Comparison of ENCODE assay signal across 8 mouse cellular contexts in genomic region chr17:65862579-65862978, GRCm38 (mm10). TPM values are rescaled to one million over a fixed set of nuclear protein-coding genes. Genes with fewer than 3 reads are reported as not detected.
DNase-seq lines count a peak whose midpoint lies in the region; ATAC-seq and TF ChIP-seq lines count a peak whose summit lies in the region.

No protein-coding gene starts in this region.

- H3K9ac ChIP-seq in kidney, embryonic 14.5 days (ENCODE audit: low read depth, low read length): no peak overlapping the region
- H3K9ac ChIP-seq in ES-E14 (ENCODE audit: insufficient read depth, low read depth, low read length, poor library complexity, severe bottlenecking): no peak overlapping the region
- no peak overlapping the region for H3K9ac ChIP-seq in hindbrain, postnatal 0 days (replicated peaks; ENCODE audit: low read length)

- peak; percentile 72 for DNase-seq in CD4-positive, CD25-positive, alpha-beta regulatory T cell, adult 2 months (ENCODE audit: low read depth, low spot score)
- DNase-seq in kidney, adult 18-20 months: peak; percentile 34
- DNase-seq in ES-E14 (ENCODE audit: low read depth, low spot score): no peak
- peak; percentile 72 for DNase-seq in hindbrain, postnatal 0 days (ENCODE audit: low spot score)
- DNase-seq in heart, embryonic 10.5 days (ENCODE audit: low spot score): no peak

- no peak for TF ChIP-seq POLR2A in small intestine, adult 2 months (IDR thresholded peaks at IDR 0.05; ENCODE audit: low read depth, low read length)

- peaks cover 44% of the 10 kb centered on the region for H3K36me3 ChIP-seq in kidney, embryonic 14.5 days (ENCODE audit: control insufficient read depth, insufficient read depth, low read length)
- H3K36me3 ChIP-seq in ES-E14 (ENCODE audit: control insufficient read depth, insufficient read depth, low read length, poor library complexity, severe bottlenecking): peaks cover 27% of the 10 kb centered on the region
- peaks cover 21% of the 10 kb centered on the region for H3K36me3 ChIP-seq in hindbrain, postnatal 0 days (ENCODE audit: insufficient read depth, low read length)
- peaks cover 31% of the 10 kb centered on the region for H3K36me3 ChIP-seq in small intestine, adult 2 months (ENCODE audit: control insufficient read depth, insufficient read depth, low read length)
- H3K36me3 ChIP-seq in heart, embryonic 10.5 days: peaks cover 42% of the 10 kb centered on the region

- 60% methylated on average over 4 of the region's 4 CpGs for WGBS in kidney, embryonic 14.5 days
- WGBS in hindbrain, postnatal 0 days: 44% methylated on average over 4 of the region's 4 CpGs
- 63% methylated on average over 4 of the region's 4 CpGs for WGBS in small intestine, adult 2 months
- WGBS in heart, embryonic 10.5 days: 63% methylated on average over 4 of the region's 4 CpGs

- no peaks in the 10 kb centered on the region for H3K4me1 ChIP-seq in kidney, embryonic 14.5 days (ENCODE audit: control insufficient read depth, insufficient read depth, low read length)
- H3K4me1 ChIP-seq in ES-E14 (ENCODE audit: control insufficient read depth in 2 of 2, insufficient read depth in 2 of 2, low read length in 2 of 2, poor library complexity in 1 of 2): peaks cover 0 to 5% of the 10 kb centered on the region in 2 experiments; a peak in 2 of 4 replicates
- H3K4me1 ChIP-seq in hindbrain, postnatal 0 days (ENCODE audit: insufficient read depth, low read length): no peaks in the 10 kb centered on the region
- H3K4me1 ChIP-seq in small intestine, adult 2 months (ENCODE audit: control insufficient read depth, insufficient read depth, insufficient read length, low read length): no peaks in the 10 kb centered on the region
- no peaks in the 10 kb centered on the region; the same call in 1 of the 2 replicates for H3K4me1 ChIP-seq in heart, embryonic 10.5 days

- H3K4me3 ChIP-seq in kidney, embryonic 14.5 days (ENCODE audit: low read length): no peak overlapping the region
- H3K4me3 ChIP-seq in ES-E14 (ENCODE audit: insufficient read depth in 1 of 2, low read depth in 1 of 2, low read length in 2 of 2, poor library complexity in 1 of 2, severe bottlenecking in 1 of 2): no peak overlapping the region
- no peak overlapping the region for H3K4me3 ChIP-seq in hindbrain, postnatal 0 days (ENCODE audit: low read length)
- H3K4me3 ChIP-seq in small intestine, adult 2 months (ENCODE audit: low read depth, low read length): no peak overlapping the region
- no peak overlapping the region for H3K4me3 ChIP-seq in heart, embryonic 10.5 days

- no peaks in the 10 kb centered on the region for H3K27me3 ChIP-seq in kidney, embryonic 14.5 days (ENCODE audit: control insufficient read depth, insufficient read depth, low read length)
- no peaks in the 10 kb centered on the region for H3K27me3 ChIP-seq in hindbrain, postnatal 0 days (ENCODE audit: insufficient read depth, low read length)
- H3K27me3 ChIP-seq in small intestine, adult 2 months (ENCODE audit: control insufficient read depth, insufficient read depth, low read length): no peaks in the 10 kb centered on the region
- no peaks in the 10 kb centered on the region for H3K27me3 ChIP-seq in heart, embryonic 10.5 days (ENCODE audit: insufficient read depth, poor library complexity, severe bottlenecking)

- no peaks in the 10 kb centered on the region for H3K9me3 ChIP-seq in kidney, embryonic 14.5 days (ENCODE audit: control insufficient read depth, low read length)
- no peaks in the 10 kb centered on the region for H3K9me3 ChIP-seq in ES-E14 (ENCODE audit: control insufficient read depth, insufficient read depth, low read depth, low read length)
- no peaks in the 10 kb centered on the region for H3K9me3 ChIP-seq in hindbrain, postnatal 0 days (ENCODE audit: low read length)
- H3K9me3 ChIP-seq in heart, embryonic 10.5 days: no peaks in the 10 kb centered on the region

- ATAC-seq in CD4-positive, CD25-positive, alpha-beta regulatory T cell, adult 4 months: no peak
- no peak for ATAC-seq in kidney, embryonic 14.5 days (ENCODE audit: low FRiP score, low TSS enrichment)
- peak; percentile 70; the same call in 1 of the 2 replicates for ATAC-seq in hindbrain, postnatal 0 days

- H3K27ac ChIP-seq in kidney, embryonic 14.5 days (ENCODE audit: low read depth, low read length): no peak overlapping the region
- no peak overlapping the region for H3K27ac ChIP-seq in ES-E14 (ENCODE audit: insufficient read depth, low read depth, low read length, poor library complexity, severe bottlenecking)
- no peak overlapping the region for H3K27ac ChIP-seq in hindbrain, postnatal 0 days
- H3K27ac ChIP-seq in small intestine, adult 2 months (ENCODE audit: insufficient read depth, low read depth, low read length): no peak overlapping the region
- H3K27ac ChIP-seq in heart, embryonic 10.5 days: no peak overlapping the region

- peak; percentile 69 for TF ChIP-seq CTCF in hindbrain, postnatal 0 days (IDR thresholded peaks at IDR 0.05; ENCODE audit: low read depth)
- TF ChIP-seq CTCF in small intestine, adult 2 months (IDR thresholded peaks at IDR 0.05; ENCODE audit: extremely low read depth, insufficient read length, insufficient replicate concordance, low read depth, low read length): peak; percentile 47; the same call in 1 of the 2 replicates

- no peak overlapping the region for H3K4me2 ChIP-seq in kidney, embryonic 14.5 days (replicated peaks; ENCODE audit: low read depth, low read length)
- H3K4me2 ChIP-seq in hindbrain, postnatal 0 days (ENCODE audit: low read depth, low read length): no peak overlapping the region

- in situ Hi-C loops in ES-E14 (cut with MboI; ENCODE audit: low sequenced_read_pairs in 2 of 2, unreplicated experiment in 2 of 2): no loop called here

TF ChIP-seq in ES-E14, 5 proteins besides CTCF, POLR2A, EP300 and RAD21:
- no peak for TF ChIP-seq HCFC1 (IDR thresholded peaks at IDR 0.05; ENCODE audit: borderline replicate concordance, insufficient read depth, low read length)
- TF ChIP-seq ZC3H11A (IDR thresholded peaks at IDR 0.05; ENCODE audit: borderline replicate concordance, low read depth, low read length): 0 out of 2 replicates have a peak, but pooled peaks have one; percentile 29

RNA-seq across cellular contexts. Expression of gene Ralbp1, which starts 23.0 kb away (rescaled TPM):
- polyA plus RNA-seq in CD4-positive, CD25-positive, alpha-beta regulatory T cell, adult 4 months (2017; shearing (Covaris generic)): 10 to 100 TPM; 45.5 to 62.2 TPM
- polyA plus RNA-seq in kidney, embryonic 14.5 days (2014; fragmentation: Nextera tagmentation; extraction: Ambion mirVana): 61.3 and 76.6 TPM in 2 replicates
- 57.1 and 57.6 TPM in 2 replicates for total RNA-seq in ES-E14 (2012; rRNA removed)
- total RNA-seq in hindbrain, postnatal 0 days (2014; rRNA removed): 34.0 and 35.9 TPM in 2 replicates
- 51.6 and 54.0 TPM in 2 replicates for polyA plus RNA-seq in hindbrain, postnatal 0 days (2015; fragmentation: Nextera tagmentation; extraction: Ambion mirVana)
- 17.5 and 34.1 TPM in 2 replicates for polyA plus RNA-seq in small intestine, adult 2 months (2012; rRNA removed)
- 46.1 and 52.1 TPM in 2 replicates for polyA plus RNA-seq in heart, embryonic 10.5 days (2016; fragmentation: Nextera tagmentation; extraction: Ambion mirVana)

Comparison
In these comparisons a context has a peak if more than half of its experiments do, and no peak if none do; other contexts are left out.
1. DNase-seq: peak in CD4-positive, CD25-positive, alpha-beta regulatory T cell, adult 2 months (single experiment), kidney, adult 18-20 months (single experiment) and hindbrain, postnatal 0 days (single experiment); none in ES-E14 (single experiment) and heart, embryonic 10.5 days (single experiment).